Mouse (Mus musculus): Measurements from ENCODE around the gene Nom1. TPM values are rescaled to one million over a fixed set of nuclear protein-coding genes. Genes with fewer than 3 reads are reported as not detected.

Nom1 gene
- polyA plus RNA-seq (2012; rRNA removed; ENCODE audit: low replicate concordance): 8.4 and 12.1 TPM in 2 replicates

GRCm38 (mm10) chr5:29434228-29434871, at the start of gene Nom1:
Gene Nom1 (plus strand): TSS chr5:29434664.

GRCm38 (mm10) chr5:29478208-29479197, 44.0 kb downstream of the Nom1 start, which contains the start of gene Mnx1:
Gene Mnx1 (minus strand): TSS chr5:29478470.

Other genes with a start within 250 kb of the Nom1 start
- gene Rnf32, start 238.7 kb upstream of the Nom1 start, polyA plus RNA-seq (2012; rRNA removed; ENCODE audit: low replicate concordance): 0.21 and 1.5 TPM in 2 replicates
- gene Lmbr1, start 56.3 kb upstream of the Nom1 start, polyA plus RNA-seq (2012; rRNA removed; ENCODE audit: low replicate concordance): 6.0 and 7.3 TPM in 2 replicates
- gene Mnx1, start 43.8 kb downstream of the Nom1 start, polyA plus RNA-seq (2012; rRNA removed; ENCODE audit: low replicate concordance): not detected in 2 replicates
- 18.3 and 23.4 TPM in 2 replicates for gene Ube3c, start 134.6 kb downstream of the Nom1 start, polyA plus RNA-seq (2012; rRNA removed; ENCODE audit: low replicate concordance)

All from subcutaneous adipose tissue, adult 2 months (tissue).